Mouse (Mus musculus) embryo, embryonic 9.5 days (tissue): ENCODE measurements around the gene Pola2.

Experiments
- DNase-seq: peaks from one replicate; pipeline ENCODE4 v3.0.0-alpha.2; 2017; ENCODE audit errors: extremely low spot score

Pola2 gene

GRCm38 (mm10) chr19:5937095-5937835 is 26.7 kb downstream of the Pola2 start:
- DNase-seq, result no peak

GRCm38 (mm10) chr19:5935691-5936090 is 28.3 kb downstream of the Pola2 start:
- DNase-seq, result no peak

GRCm38 (mm10) chr19:5935266-5935665 is 28.7 kb downstream of the Pola2 start:
- DNase-seq, result no peak

GRCm38 (mm10) chr19:5929634-5930596 is 34.1 kb downstream of the Pola2 start:
- no peak for DNase-seq

- no peak for DNase-seq
Observed at GRCm38 (mm10) chr19:5928546-5928945, 35.5 kb downstream of the Pola2 start.

- DNase-seq, result no peak
Observed at GRCm38 (mm10) chr19:5928104-5928503, 35.9 kb downstream of the Pola2 start.

GRCm38 (mm10) chr19:5927532-5927931 is 36.5 kb downstream of the Pola2 start:
- no peak for DNase-seq

GRCm38 (mm10) chr19:5927026-5927425 is 37.0 kb downstream of the Pola2 start:
- DNase-seq, result no peak

- no peak for DNase-seq
Observed at GRCm38 (mm10) chr19:5925311-5925855, 38.6 kb downstream of the Pola2 start.

- peak; percentile 94 for DNase-seq
Observed at GRCm38 (mm10) chr19:5924713-5925093, 39.3 kb downstream of the Pola2 start, which contains the start of gene Cdc42ep2. Gene Cdc42ep2 (minus strand): TSS chr19:5924816.

- peak; percentile 89 for DNase-seq
Observed at GRCm38 (mm10) chr19:5923990-5924712, 39.9 kb downstream of the Pola2 start.

- DNase-seq, result no peak
Observed at GRCm38 (mm10) chr19:5922963-5923362, 41.0 kb downstream of the Pola2 start.

- no peak for DNase-seq
Observed at GRCm38 (mm10) chr19:5922119-5922942, 41.7 kb downstream of the Pola2 start.

- DNase-seq, result no peak
Observed at GRCm38 (mm10) chr19:5921715-5922114, 42.3 kb downstream of the Pola2 start.

GRCm38 (mm10) chr19:5913007-5913719 is 50.8 kb downstream of the Pola2 start, which contains the start of gene Dpf2:
Gene Dpf2 (minus strand): TSS chr19:5913010.
- peak; percentile 58 for DNase-seq

- DNase-seq, result peak; percentile 98
Observed at GRCm38 (mm10) chr19:5912103-5913006, 51.6 kb downstream of the Pola2 start.

- DNase-seq, result no peak
Observed at GRCm38 (mm10) chr19:5911430-5912102, 52.4 kb downstream of the Pola2 start.

GRCm38 (mm10) chr19:5910221-5910620 is 53.8 kb downstream of the Pola2 start:
- DNase-seq, result no peak
